Mouse (Mus musculus) gastrocnemius, adult 18-20 months (tissue): ENCODE measurements around the gene Eme2. TPM values are rescaled to one million over a fixed set of nuclear protein-coding genes. Genes with fewer than 3 reads are reported as not detected.

Source experiments
- DNase-seq: peaks from one replicate; pipeline ENCODE4 v3.0.0; 2021; ENCODE audit warnings: low spot score
- total RNA-seq, 2 experiments: library from RNA; stranded (reverse); gene quantifications; 2 replicates each; pipeline ENCODE4 v1.2.3; 2021

Gene Eme2
- total RNA-seq, 2 experiments from 2014 or later, result 6.5 to 8.4 TPM

DNA sequence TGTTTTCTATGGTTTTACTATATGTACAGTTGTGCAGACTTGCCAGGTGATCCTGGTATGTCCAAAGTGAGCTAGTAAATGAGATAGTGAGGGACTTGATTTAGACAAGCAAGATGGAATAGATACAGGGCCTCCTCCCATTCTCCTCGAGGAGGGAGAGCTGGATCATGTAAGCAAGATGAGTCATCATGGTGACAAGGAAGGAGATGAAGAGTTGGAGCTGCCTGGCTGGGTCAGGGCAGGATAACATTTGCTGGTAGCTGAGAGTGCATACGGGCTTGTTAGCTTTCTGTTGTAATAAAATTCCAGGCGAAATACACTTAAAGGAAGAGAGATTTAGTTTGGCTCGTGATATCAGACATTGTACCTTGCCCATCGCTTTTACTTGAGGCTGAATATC is 54.5 kb downstream of the Eme2 start:
- no peak for DNase-seq

DNA sequence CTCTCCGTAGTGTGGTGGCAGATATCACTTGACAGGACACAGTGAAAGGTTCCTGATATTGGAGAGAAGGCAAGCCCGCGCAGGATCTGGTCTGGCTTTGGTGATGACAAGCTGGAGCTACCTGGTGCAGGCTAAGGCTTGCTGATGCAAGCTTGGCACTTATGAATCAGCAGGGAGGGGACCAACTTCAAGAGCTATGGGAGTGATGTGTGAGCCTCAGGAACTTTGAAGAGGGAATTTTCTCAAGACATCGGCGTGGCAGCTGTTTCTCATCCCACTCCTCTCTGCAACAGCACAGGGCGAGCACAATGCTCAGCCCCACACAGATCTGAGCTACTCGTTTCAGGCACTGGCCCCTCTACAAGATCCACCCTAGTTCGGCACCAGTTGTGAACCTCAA is 55.0 kb downstream of the Eme2 start, which contains the start of gene Hagh:
TSS of gene Hagh (plus strand) at position 302 of the 400 bp plus-strand sequence.
- no peak for DNase-seq

Other genes with a start within 250 kb of the Eme2 start
- 10 to 100 TPM; 31.8 to 55.0 TPM for gene Slc9a3r2, start 244.8 kb downstream of the Eme2 start, total RNA-seq
- not detected for gene Npw, start 236.6 kb downstream of the Eme2 start, total RNA-seq
- 10 to 100 TPM; 23.1 to 25.4 TPM for gene Zfp598, start 225.4 kb downstream of the Eme2 start, total RNA-seq
- gene Syngr3, start 205.1 kb downstream of the Eme2 start, total RNA-seq, result under 1 TPM in 1 of 2 experiments, not detected in 1; 0.14 TPM
- 10 to 100 TPM; 41.1 to 48.3 TPM for gene Gfer, start 198.9 kb downstream of the Eme2 start, total RNA-seq
- gene Noxo1, start 198.9 kb downstream of the Eme2 start, total RNA-seq, result under 1 TPM; 0.32 to 0.95 TPM
- 10 to 100 TPM; 15.4 to 16.0 TPM for gene Tbl3, start 187.4 kb downstream of the Eme2 start, total RNA-seq
- gene Rnf151, start 177.0 kb downstream of the Eme2 start, total RNA-seq, result not detected
- 100 to 1,000 TPM; 548 to 574 TPM for gene Rps2, start 177.0 kb downstream of the Eme2 start, total RNA-seq
- gene Ndufb10, start 170.6 kb downstream of the Eme2 start, total RNA-seq, result 100 to 1,000 TPM; 428 to 481 TPM
- gene Rpl3l, start 167.3 kb downstream of the Eme2 start, total RNA-seq, result 100 to 1,000 TPM; 764 to 767 TPM
- gene Msrb1, start 158.4 kb downstream of the Eme2 start, total RNA-seq, result 100 to 1,000 TPM; 139 to 179 TPM
- gene Hs3st6, start 142.1 kb downstream of the Eme2 start, total RNA-seq, result not detected
- not detected for gene Meiob, start 90.8 kb downstream of the Eme2 start, total RNA-seq
- gene Hagh, start 54.9 kb downstream of the Eme2 start, total RNA-seq, result 10 to 100 TPM; 67.9 to 72.7 TPM
- gene Fahd1, start 44.7 kb downstream of the Eme2 start, total RNA-seq, result 10 to 100 TPM; 45.2 to 48.3 TPM
- 1 to 10 TPM; 2.2 to 2.6 TPM for gene Igfals, start 29.1 kb downstream of the Eme2 start, total RNA-seq
- 10 to 100 TPM; 11.0 to 11.1 TPM for gene Nubp2, start 8.7 kb downstream of the Eme2 start, total RNA-seq
- 10 to 100 TPM; 29.7 to 37.9 TPM for gene Spsb3, start 8.4 kb downstream of the Eme2 start, total RNA-seq
- 10 to 100 TPM; 79.4 to 86.3 TPM for gene Mrps34, start within 50 bp of the Eme2 start, total RNA-seq
- 10 to 100 TPM; 11.8 to 12.3 TPM for gene Nme3, start 1.4 kb upstream of the Eme2 start, total RNA-seq
- gene Mapk8ip3, start 41.9 kb upstream of the Eme2 start, total RNA-seq, result 10 to 100 TPM; 13.2 to 14.5 TPM
- 1 to 10 TPM; 3.9 to 5.9 TPM for gene Jpt2, start 65.6 kb upstream of the Eme2 start, total RNA-seq
- 1 to 10 TPM; 6.8 to 7.6 TPM for gene Cramp1l, start 120.7 kb upstream of the Eme2 start, total RNA-seq
- 1 to 10 TPM; 1.9 to 2.1 TPM for gene Ift140, start 121.0 kb upstream of the Eme2 start, total RNA-seq
- gene Tmem204, start 188.5 kb upstream of the Eme2 start, total RNA-seq, result 10 to 100 TPM; 10.8 to 18.8 TPM
- gene Telo2, start 220.9 kb upstream of the Eme2 start, total RNA-seq, result 1 to 10 TPM; 4.0 to 6.0 TPM
- 1 to 10 TPM; 1.1 to 1.5 TPM for gene Ptx4, start 225.7 kb upstream of the Eme2 start, total RNA-seq
- 10 to 100 TPM; 15.0 to 16.0 TPM for gene Clcn7, start 238.3 kb upstream of the Eme2 start, total RNA-seq